Mouse (Mus musculus): Measurements from ENCODE around the gene H2-D1. TPM values are rescaled to one million over a fixed set of nuclear protein-coding genes. Genes with fewer than 3 reads are reported as not detected.
"Not testable (repeated sequence)": the region's sequence is repeated elsewhere in the genome, so short reads cannot be mapped to it uniquely, and the experiment has no call there.

The H2-D1 gene
- polyA plus RNA-seq, 1 experiment, result 592 TPM

GRCm38 (mm10) chr17:35226561-35227046 lies 35.9 kb upstream of the H2-D1 start:
- peaks cover 4% of the 10 kb centered on the region; the same call in 1 of the 2 replicates for H3K4me1 ChIP-seq (ENCODE audit: control insufficient read depth, insufficient read depth, low read length)
- 81% methylated on average over 14 of the region's 14 CpGs for WGBS
- H3K27ac ChIP-seq (ENCODE audit: insufficient read depth, low read depth, low read length), result no peak overlapping the region
- no peak overlapping the region for H3K4me3 ChIP-seq (ENCODE audit: insufficient read depth, low read depth, low read length)
- TF ChIP-seq CTCF (IDR thresholded peaks at IDR 0.05; ENCODE audit: insufficient read depth, low read depth, low read length), result no peak
- no peak for TF ChIP-seq POLR2A (IDR thresholded peaks at IDR 0.05; ENCODE audit: insufficient read depth, low read depth, low read length)

DNA sequence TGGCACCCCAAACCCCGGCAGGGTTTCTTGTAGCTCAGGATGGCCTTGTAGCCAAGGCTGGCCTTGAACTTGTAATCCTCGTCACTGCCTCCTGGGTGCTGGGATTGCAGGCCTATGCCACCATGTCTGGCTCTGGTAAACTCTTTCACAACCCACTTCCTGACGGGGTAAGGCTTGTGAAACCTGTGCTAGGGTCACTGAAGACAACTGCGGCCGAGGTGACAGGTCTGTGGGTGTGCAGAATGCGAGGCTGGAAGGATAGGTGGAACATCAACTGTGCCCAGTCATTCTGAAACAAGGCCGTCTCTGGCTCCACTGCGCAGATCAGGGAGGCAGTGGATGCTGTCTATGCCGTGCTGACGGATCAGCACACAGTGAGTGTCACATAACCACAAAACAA lies 31.5 kb upstream of the H2-D1 start:
- Histone ChIP-seq H3K4me1 (ENCODE audit: control insufficient read depth, insufficient read depth, low read length) (peaks cover 16% of the 10 kb centered on the region), H3K27ac (ENCODE audit: insufficient read depth, low read depth, low read length) (no peak overlapping the region), H3K4me3 (ENCODE audit: insufficient read depth, low read depth, low read length) (no peak overlapping the region)
- TF ChIP-seq CTCF (IDR thresholded peaks at IDR 0.05; ENCODE audit: insufficient read depth, low read depth, low read length) (no peak), POLR2A (IDR thresholded peaks at IDR 0.05; ENCODE audit: insufficient read depth, low read depth, low read length) (no peak)
- 92% methylated on average over 10 of the region's 10 CpGs for whole genome bisulfite sequencing

- WGBS, result 13% methylated on average over 12 of the region's 12 CpGs
- Histone ChIP-seq H3K27ac (ENCODE audit: insufficient read depth, low read depth, low read length) (no peak overlapping the region), H3K4me1 (ENCODE audit: control insufficient read depth, insufficient read depth, low read length) (peaks cover 17% of the 10 kb centered on the region), H3K4me3 (ENCODE audit: insufficient read depth, low read depth, low read length) (peak overlapping the region; percentile 14; the same call in 1 of the 2 replicates)
- TF ChIP-seq POLR2A (IDR thresholded peaks at IDR 0.05; ENCODE audit: insufficient read depth, low read depth, low read length) (no peak), CTCF (IDR thresholded peaks at IDR 0.05; ENCODE audit: insufficient read depth, low read depth, low read length) (peak; percentile 86)
Observed at GRCm38 (mm10) chr17:35232043-35232442, 30.5 kb upstream of the H2-D1 start.

DNA sequence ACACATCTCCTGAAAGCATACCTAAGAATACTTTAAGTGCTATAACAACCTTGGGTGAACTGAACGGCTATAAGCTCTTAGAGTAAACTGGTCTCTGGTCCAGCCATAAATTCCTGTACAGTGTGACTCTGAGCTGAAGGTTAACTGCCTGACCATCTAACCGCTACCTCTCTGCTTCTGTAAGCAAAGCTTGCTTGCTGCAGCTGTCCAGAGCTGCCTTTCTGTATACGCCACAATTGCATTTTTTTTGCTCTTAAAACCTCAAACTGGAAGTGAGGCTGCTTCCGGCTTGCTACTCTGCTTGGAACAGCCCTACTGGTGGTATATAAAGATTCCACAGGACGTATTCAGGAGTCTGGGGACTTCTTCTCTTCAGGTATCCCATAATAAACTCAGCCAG lies 29.9 kb upstream of the H2-D1 start:
- Histone ChIP-seq H3K27ac (ENCODE audit: insufficient read depth, low read depth, low read length) (no peak overlapping the region), H3K4me3 (ENCODE audit: insufficient read depth, low read depth, low read length) (no peak overlapping the region), H3K4me1 (ENCODE audit: control insufficient read depth, insufficient read depth, low read length) (peaks cover 22% of the 10 kb centered on the region)
- 89% methylated on average over 5 of the region's 5 CpGs for WGBS
- TF ChIP-seq CTCF (IDR thresholded peaks at IDR 0.05; ENCODE audit: insufficient read depth, low read depth, low read length), result no peak
- no peak for TF ChIP-seq POLR2A (IDR thresholded peaks at IDR 0.05; ENCODE audit: insufficient read depth, low read depth, low read length)

DNA sequence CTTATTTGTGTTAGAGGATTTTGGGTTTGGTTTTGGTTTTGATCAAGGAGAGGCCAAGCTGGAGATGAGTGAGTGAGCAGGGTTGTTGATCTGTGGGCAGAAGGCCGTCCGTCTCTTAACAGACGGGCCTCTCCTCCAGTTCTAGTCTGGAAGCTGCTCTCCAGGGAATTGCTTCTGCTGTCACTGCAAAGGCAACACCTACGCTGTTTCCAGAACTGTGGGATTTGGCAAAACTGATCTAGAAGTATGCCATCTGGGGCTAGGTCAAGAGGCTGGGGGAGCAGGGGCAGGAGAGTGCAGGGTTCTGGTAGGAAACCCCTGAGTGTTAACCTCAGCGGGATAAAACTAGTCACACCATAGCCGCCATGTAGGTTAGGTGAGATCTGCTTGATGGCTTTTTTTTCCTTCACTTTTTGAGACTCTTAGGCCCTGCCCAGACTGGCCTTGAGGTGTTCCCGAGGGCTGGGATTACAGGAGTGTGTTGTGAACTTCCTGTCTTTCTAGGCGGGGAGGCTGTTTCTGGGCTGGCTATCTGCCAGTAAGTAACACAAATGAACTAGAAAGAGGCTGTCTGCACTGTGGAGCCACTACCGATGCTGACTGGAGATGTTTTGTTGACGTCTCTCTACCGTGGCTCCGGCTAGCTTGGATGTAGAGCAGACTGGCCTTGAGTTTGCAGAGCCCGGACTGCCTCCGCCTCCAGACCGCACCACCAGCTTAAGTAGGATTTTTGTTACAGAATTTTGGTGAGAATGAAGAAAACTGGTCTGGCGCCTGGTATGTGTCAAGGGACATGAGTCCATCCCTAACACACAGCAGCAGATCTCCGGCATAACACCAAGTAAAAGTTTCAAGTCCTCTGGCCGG lies 29.2 kb upstream of the H2-D1 start, which contains the start of gene Atp6v1g2:
TSS of gene Atp6v1g2 (plus strand) at position 547 of the 867 bp plus-strand sequence.
- WGBS, result 61% methylated on average over 18 of the region's 18 CpGs
- Histone ChIP-seq H3K27ac (ENCODE audit: insufficient read depth, low read depth, low read length) (no peak within 1 kb of the TSS), H3K4me3 (ENCODE audit: insufficient read depth, low read depth, low read length) (no peak within 1 kb of the TSS), H3K4me1 (ENCODE audit: control insufficient read depth, insufficient read depth, low read length) (peaks cover 19% of the 10 kb centered on the region)
- TF ChIP-seq POLR2A (IDR thresholded peaks at IDR 0.05; ENCODE audit: insufficient read depth, low read depth, low read length), result no peak
- TF ChIP-seq CTCF (IDR thresholded peaks at IDR 0.05; ENCODE audit: insufficient read depth, low read depth, low read length), result no peak

DNA sequence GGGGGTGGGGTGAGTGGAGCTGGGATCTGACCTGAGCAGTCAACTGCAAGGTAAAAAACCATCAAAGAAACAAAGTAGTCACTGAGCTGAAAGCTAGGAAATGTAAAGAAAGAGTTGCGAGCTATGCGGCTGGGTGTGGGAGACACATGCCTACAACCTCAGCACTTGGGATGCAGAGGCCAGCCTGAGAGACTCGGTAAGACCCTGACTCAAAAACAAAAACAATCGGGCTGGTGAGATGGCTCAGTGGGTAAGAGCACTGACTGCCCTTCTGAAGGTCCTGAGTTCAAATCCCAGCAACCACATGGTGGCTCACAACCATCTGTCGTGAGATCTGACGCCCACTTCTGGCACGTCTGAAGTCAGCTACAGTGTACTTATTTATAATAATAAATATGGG lies 28.4 kb upstream of the H2-D1 start:
- H3K4me1 ChIP-seq (ENCODE audit: control insufficient read depth, insufficient read depth, low read length), result peaks cover 19% of the 10 kb centered on the region
- H3K4me3 ChIP-seq (ENCODE audit: insufficient read depth, low read depth, low read length); H3K27ac ChIP-seq (ENCODE audit: insufficient read depth, low read depth, low read length): not testable (repeated sequence)
- 76% methylated on average over 7 of the region's 7 CpGs for WGBS

- 5% methylated on average over 30 of the region's 31 CpGs for WGBS
- TF ChIP-seq CTCF (IDR thresholded peaks at IDR 0.05; ENCODE audit: insufficient read depth, low read depth, low read length) (no peak), POLR2A (IDR thresholded peaks at IDR 0.05; ENCODE audit: insufficient read depth, low read depth, low read length) (no peak)
- peak overlapping the region; percentile 65 for H3K27ac ChIP-seq (ENCODE audit: insufficient read depth, low read depth, low read length)
- peaks cover 19% of the 10 kb centered on the region for H3K4me1 ChIP-seq (ENCODE audit: control insufficient read depth, insufficient read depth, low read length)
- H3K4me3 ChIP-seq (ENCODE audit: insufficient read depth, low read depth, low read length), result peak overlapping the region; percentile 58
Observed at GRCm38 (mm10) chr17:35234903-35235302, 27.6 kb upstream of the H2-D1 start.

DNA sequence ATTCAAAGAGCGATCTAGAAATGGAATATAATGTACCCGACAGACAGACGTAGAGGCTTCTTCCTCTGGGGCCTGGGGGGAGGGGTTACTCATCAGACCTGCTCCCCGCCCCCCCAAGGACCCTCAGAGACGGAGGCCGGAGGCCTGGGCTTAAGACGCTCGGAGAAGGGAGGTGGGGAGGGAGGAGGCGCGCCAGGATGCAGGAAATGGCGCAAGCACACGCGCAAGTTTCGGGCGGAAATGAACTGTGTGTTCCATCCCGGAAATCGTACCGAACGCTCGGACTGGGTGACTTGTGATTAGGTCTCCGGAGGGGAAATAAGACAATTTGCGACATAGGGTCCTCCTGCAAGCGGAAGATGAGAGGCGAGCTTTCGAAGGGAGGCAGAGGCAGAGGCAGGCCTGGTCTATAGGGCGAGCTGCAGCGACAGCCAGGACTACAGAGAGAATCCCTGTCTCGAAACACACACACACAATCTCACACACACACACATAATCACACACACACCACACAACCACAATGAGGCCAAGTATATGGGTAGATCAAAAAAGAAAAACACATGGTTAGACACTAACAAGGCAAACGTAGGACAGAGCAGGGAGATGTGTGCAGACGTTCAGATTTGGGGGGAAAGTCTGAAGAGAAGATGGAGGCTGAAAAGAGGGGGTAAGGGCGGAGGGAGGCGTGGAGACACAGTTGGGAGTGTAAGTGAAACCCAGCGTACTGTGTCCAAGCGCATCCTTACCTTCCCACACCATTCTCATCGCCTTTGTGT lies 26.7 kb upstream of the H2-D1 start, which contains the start of gene Nfkbil1:
TSS of gene Nfkbil1 (minus strand) at position 179 of the 776 bp plus-strand sequence.
- Histone ChIP-seq H3K4me3 (ENCODE audit: insufficient read depth, low read depth, low read length) (peak within 1 kb of the TSS; percentile 72), H3K4me1 (ENCODE audit: control insufficient read depth, insufficient read depth, low read length) (peaks cover 21% of the 10 kb centered on the region), H3K27ac (ENCODE audit: insufficient read depth, low read depth, low read length) (peak within 1 kb of the TSS; percentile 90)
- WGBS, result under 1% methylated on average over 35 of the region's 35 CpGs
- peak; percentile 79 for TF ChIP-seq POLR2A (IDR thresholded peaks at IDR 0.05; ENCODE audit: insufficient read depth, low read depth, low read length)
- no peak for TF ChIP-seq CTCF (IDR thresholded peaks at IDR 0.05; ENCODE audit: insufficient read depth, low read depth, low read length)

DNA sequence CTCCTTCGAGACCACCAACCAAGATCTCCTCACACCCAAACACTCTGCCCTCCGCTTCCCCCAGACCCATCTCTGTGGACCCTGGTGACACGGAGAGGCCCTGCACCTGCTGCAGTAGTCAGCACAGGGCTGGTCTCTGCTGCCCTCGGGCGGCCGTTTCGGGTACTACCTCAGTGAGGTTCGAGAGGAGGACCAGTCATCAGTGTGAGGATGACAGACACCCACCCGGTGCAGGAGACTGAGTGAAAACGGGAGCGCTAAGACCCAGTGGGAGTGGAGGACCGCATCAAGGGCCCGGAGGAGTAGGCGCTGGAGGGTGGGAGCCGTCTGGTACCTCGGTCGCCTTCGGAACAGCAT lies 26.2 kb upstream of the H2-D1 start:
- under 1% methylated on average over 18 of the region's 18 CpGs for WGBS
- Histone ChIP-seq H3K4me3 (ENCODE audit: insufficient read depth, low read depth, low read length) (peak overlapping the region; percentile 72), H3K4me1 (ENCODE audit: control insufficient read depth, insufficient read depth, low read length) (peaks cover 21% of the 10 kb centered on the region), H3K27ac (ENCODE audit: insufficient read depth, low read depth, low read length) (peak overlapping the region; percentile 90)
- TF ChIP-seq CTCF (IDR thresholded peaks at IDR 0.05; ENCODE audit: insufficient read depth, low read depth, low read length), result peak; percentile 88
- TF ChIP-seq POLR2A (IDR thresholded peaks at IDR 0.05; ENCODE audit: insufficient read depth, low read depth, low read length), result no peak
